Mouse (Mus musculus): ENCODE data around the gene Ubap1. TPM values are rescaled to one million over a fixed set of nuclear protein-coding genes. Genes with fewer than 3 reads are reported as not detected.

Gene Ubap1
- total and polyA plus RNA-seq, 2 experiments from 2014 or later = 43.2 to 45.7 TPM

DNA sequence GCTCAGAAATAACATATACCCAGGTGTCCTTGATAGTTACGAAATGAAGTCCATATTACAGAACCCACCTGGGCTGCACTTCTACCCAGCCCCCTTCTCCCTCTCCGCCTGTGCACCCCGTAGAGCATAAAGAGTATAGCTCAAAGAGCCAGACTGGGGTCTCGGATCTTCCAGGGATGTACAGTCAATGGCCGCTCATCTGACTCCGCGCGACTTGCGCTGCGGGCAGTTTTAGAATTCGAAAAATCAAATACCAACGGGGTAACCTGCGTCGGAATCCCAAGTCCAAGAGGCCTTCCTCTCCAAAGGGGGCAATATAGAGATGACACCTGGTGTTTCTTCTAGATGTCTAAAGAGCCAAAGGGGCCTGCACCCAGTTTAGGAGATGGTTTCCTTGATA lies 35.1 kb upstream of the Ubap1 start:
- no peak for ATAC-seq (ENCODE audit: insufficient read depth, low read depth)
- no peak for DNase-seq (ENCODE audit: low spot score)
- Histone ChIP-seq H3K4me1 (ENCODE audit: control insufficient read depth, insufficient read depth) (peaks cover 9% of the 10 kb centered on the region), H3K9me3 (replicated peaks; ENCODE audit: control insufficient read depth, low read length) (no peaks in the 10 kb centered on the region), H3K36me3 (replicated peaks; ENCODE audit: control insufficient read depth, insufficient read depth, low read length) (peaks cover 30% of the 10 kb centered on the region), H3K4me2 (ENCODE audit: low read depth, low read length) (peak overlapping the region; percentile 67), H3K4me3 (ENCODE audit: low read depth, low read length) (peak overlapping the region; percentile 92), H3K9ac (replicated peaks; ENCODE audit: low read depth, low read length) (peak overlapping the region; percentile 90), H3K27ac (ENCODE audit: low read depth) (peak overlapping the region; percentile 99), H3K27me3 (ENCODE audit: control insufficient read depth, insufficient read depth, low read length) (no peaks in the 10 kb centered on the region)
- WGBS = 8% methylated on average over 14 of the region's 14 CpGs
- TF ChIP-seq CTCF (IDR thresholded peaks at IDR 0.05; ENCODE audit: low read depth) = no peak
- TF ChIP-seq EP300 (IDR thresholded peaks at IDR 0.05; ENCODE audit: low read depth) = no peak

- H3K9ac ChIP-seq (replicated peaks; ENCODE audit: low read depth, low read length) = peak within 1 kb of the TSS; percentile 90
- H3K4me3 ChIP-seq (ENCODE audit: low read depth, low read length) = peak within 1 kb of the TSS; percentile 92
- under 1% methylated on average over 69 of the region's 70 CpGs for WGBS
- H3K9me3 ChIP-seq (replicated peaks; ENCODE audit: control insufficient read depth, low read length) = no peaks in the 10 kb centered on the region
- H3K4me1 ChIP-seq (ENCODE audit: control insufficient read depth, insufficient read depth) = peaks cover 9% of the 10 kb centered on the region
- H3K27me3 ChIP-seq (ENCODE audit: control insufficient read depth, insufficient read depth, low read length) = no peaks in the 10 kb centered on the region
- ATAC-seq (ENCODE audit: insufficient read depth, low read depth) = peak; percentile 98
- DNase-seq (ENCODE audit: low spot score) = peak; percentile 97
- H3K36me3 ChIP-seq (replicated peaks; ENCODE audit: control insufficient read depth, insufficient read depth, low read length) = peaks cover 23% of the 10 kb centered on the region
- peak within 1 kb of the TSS; percentile 99 for H3K27ac ChIP-seq (ENCODE audit: low read depth)
- peak within 1 kb of the TSS; percentile 67 for H3K4me2 ChIP-seq (ENCODE audit: low read depth, low read length)
- TF ChIP-seq EP300 (IDR thresholded peaks at IDR 0.05; ENCODE audit: low read depth) = no peak
- no peak; the same call in 1 of the 2 replicates for TF ChIP-seq CTCF (IDR thresholded peaks at IDR 0.05; ENCODE audit: low read depth)
Measured at GRCm38 (mm10) chr4:41314141-41315129, 34.4 kb upstream of the Ubap1 start, which contains the start of gene Dcaf12. TSS of gene Dcaf12 (minus strand) at chr4:41314889.

GRCm38 (mm10) chr4:41315173-41315572 lies 33.6 kb upstream of the Ubap1 start:
- Histone ChIP-seq H3K36me3 (replicated peaks; ENCODE audit: control insufficient read depth, insufficient read depth, low read length) (peaks cover 19% of the 10 kb centered on the region), H3K4me1 (ENCODE audit: control insufficient read depth, insufficient read depth) (peaks cover 9% of the 10 kb centered on the region), H3K4me2 (ENCODE audit: low read depth, low read length) (peak overlapping the region; percentile 67), H3K4me3 (ENCODE audit: low read depth, low read length) (peak overlapping the region; percentile 92), H3K9ac (replicated peaks; ENCODE audit: low read depth, low read length) (no peak overlapping the region), H3K9me3 (replicated peaks; ENCODE audit: control insufficient read depth, low read length) (no peaks in the 10 kb centered on the region), H3K27ac (ENCODE audit: low read depth) (peak overlapping the region; percentile 69), H3K27me3 (ENCODE audit: control insufficient read depth, insufficient read depth, low read length) (no peaks in the 10 kb centered on the region)
- no peak for TF ChIP-seq EP300 (IDR thresholded peaks at IDR 0.05; ENCODE audit: low read depth)
- TF ChIP-seq CTCF (IDR thresholded peaks at IDR 0.05; ENCODE audit: low read depth) = no peak
- DNase-seq (ENCODE audit: low spot score) (no peak), ATAC-seq (ENCODE audit: insufficient read depth, low read depth) (no peak)
- 57% methylated on average over 8 of the region's 8 CpGs for WGBS

DNA sequence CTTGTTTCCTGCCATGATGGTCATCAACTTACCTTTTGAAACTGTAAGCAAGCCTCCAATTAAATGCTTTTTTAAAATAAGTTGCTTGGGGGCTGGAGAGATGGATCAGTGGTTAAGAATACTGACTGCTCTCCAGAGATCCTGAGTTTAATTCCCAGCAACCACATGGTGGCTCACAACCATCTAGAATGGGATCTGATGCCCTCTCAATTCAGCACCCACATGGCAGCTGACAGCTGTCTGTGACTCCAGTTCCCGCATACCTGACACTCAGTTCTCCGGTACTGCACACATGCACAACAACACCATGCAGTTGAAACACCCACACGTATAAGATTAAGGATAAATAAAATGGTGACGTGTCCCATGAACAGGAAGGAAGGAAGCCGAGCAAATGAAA lies 30.5 kb upstream of the Ubap1 start:
- 66% methylated on average over 5 of the region's 5 CpGs for WGBS
- no peak overlapping the region for H3K9ac ChIP-seq (replicated peaks; ENCODE audit: low read depth, low read length)
- peaks cover 5% of the 10 kb centered on the region for H3K4me1 ChIP-seq (ENCODE audit: control insufficient read depth, insufficient read depth)
- no peak for TF ChIP-seq CTCF (IDR thresholded peaks at IDR 0.05; ENCODE audit: low read depth)
- no peak for TF ChIP-seq EP300 (IDR thresholded peaks at IDR 0.05; ENCODE audit: low read depth)
- DNase-seq (ENCODE audit: low spot score) (no peak), ATAC-seq (ENCODE audit: insufficient read depth, low read depth) (no peak)
- no peaks in the 10 kb centered on the region for H3K36me3 ChIP-seq (replicated peaks; ENCODE audit: control insufficient read depth, insufficient read depth, low read length)
- H3K27me3 ChIP-seq (ENCODE audit: control insufficient read depth, insufficient read depth, low read length) = no peaks in the 10 kb centered on the region
- H3K4me3 ChIP-seq (ENCODE audit: low read depth, low read length) = no peak overlapping the region
- no peak overlapping the region for H3K27ac ChIP-seq (ENCODE audit: low read depth)
- no peaks in the 10 kb centered on the region for H3K9me3 ChIP-seq (replicated peaks; ENCODE audit: control insufficient read depth, low read length)
- H3K4me2 ChIP-seq (ENCODE audit: low read depth, low read length) = no peak overlapping the region

GRCm38 (mm10) chr4:41320971-41321370 lies 27.8 kb upstream of the Ubap1 start:
- WGBS = 74% methylated on average over 4 of the region's 4 CpGs

More at GRCm38 (mm10) chr4:41320971-41321370, 27.8 kb upstream of the Ubap1 start:
- DNase-seq (ENCODE audit: low spot score) = no peak
- Histone ChIP-seq H3K27me3 (ENCODE audit: control insufficient read depth, insufficient read depth, low read length) (no peaks in the 10 kb centered on the region), H3K4me1 (ENCODE audit: control insufficient read depth, insufficient read depth) (no peaks in the 10 kb centered on the region), H3K9me3 (replicated peaks; ENCODE audit: control insufficient read depth, low read length) (no peaks in the 10 kb centered on the region), H3K4me3 (ENCODE audit: low read depth, low read length) (no peak overlapping the region), H3K27ac (ENCODE audit: low read depth) (no peak overlapping the region), H3K36me3 (replicated peaks; ENCODE audit: control insufficient read depth, insufficient read depth, low read length) (no peaks in the 10 kb centered on the region), H3K4me2 (ENCODE audit: low read depth, low read length) (no peak overlapping the region), H3K9ac (replicated peaks; ENCODE audit: low read depth, low read length) (no peak overlapping the region)
- ATAC-seq (ENCODE audit: insufficient read depth, low read depth) = no peak
- TF ChIP-seq EP300 (IDR thresholded peaks at IDR 0.05; ENCODE audit: low read depth) (no peak), CTCF (IDR thresholded peaks at IDR 0.05; ENCODE audit: low read depth) (no peak)

Data from heart, postnatal 0 days (tissue).